Mouse (Mus musculus) urinary bladder, postnatal 25 days (tissue): Measurements from ENCODE around the gene Acbd4.

ENCODE experiments used
- DNase-seq: peaks from one replicate; pipeline ENCODE4 v3.0.0; 2022; ENCODE audit warnings: low spot score

Acbd4 gene

GRCm38 (mm10) chr11:103113771-103114170 lies 12.3 kb downstream of the Acbd4 start:
- DNase-seq: no peak

- no peak for DNase-seq
Measured at GRCm38 (mm10) chr11:103114270-103114943, 12.9 kb downstream of the Acbd4 start.

- peak; percentile 66 for DNase-seq
Measured at GRCm38 (mm10) chr11:103115163-103116007, 13.9 kb downstream of the Acbd4 start.

GRCm38 (mm10) chr11:103116008-103116818 lies 14.7 kb downstream of the Acbd4 start, which contains the start of gene Hexim1:
TSS of gene Hexim1 (plus strand) at chr11:103116231.
- peak; percentile 98 for DNase-seq

GRCm38 (mm10) chr11:103116959-103117590 lies 15.6 kb downstream of the Acbd4 start:
- DNase-seq: peak; percentile 68

- no peak for DNase-seq
Measured at GRCm38 (mm10) chr11:103117591-103118009, 16.1 kb downstream of the Acbd4 start.

GRCm38 (mm10) chr11:103118866-103119265 lies 17.4 kb downstream of the Acbd4 start:
- no peak for DNase-seq

- DNase-seq: no peak
Measured at GRCm38 (mm10) chr11:103119609-103120008, 18.1 kb downstream of the Acbd4 start.

GRCm38 (mm10) chr11:103120315-103120714 lies 18.8 kb downstream of the Acbd4 start:
- no peak for DNase-seq

GRCm38 (mm10) chr11:103131701-103132575 lies 30.5 kb downstream of the Acbd4 start, which contains the start of gene Hexim2:
TSS of gene Hexim2 (plus strand) at chr11:103132429.
- DNase-seq: peak; percentile 57

GRCm38 (mm10) chr11:103132576-103133455 lies 31.3 kb downstream of the Acbd4 start:
- peak; percentile 99 for DNase-seq

- no peak for DNase-seq
Measured at GRCm38 (mm10) chr11:103133456-103134185, 32.1 kb downstream of the Acbd4 start.

- DNase-seq: no peak
Measured at GRCm38 (mm10) chr11:103134221-103134620, 32.7 kb downstream of the Acbd4 start.

- DNase-seq: no peak
Measured at GRCm38 (mm10) chr11:103136039-103136577, 34.6 kb downstream of the Acbd4 start.

- DNase-seq: no peak
Measured at GRCm38 (mm10) chr11:103139951-103140762, 38.7 kb downstream of the Acbd4 start.

GRCm38 (mm10) chr11:103140763-103141100 lies 39.2 kb downstream of the Acbd4 start:
- no peak for DNase-seq

GRCm38 (mm10) chr11:103141101-103141943 lies 39.8 kb downstream of the Acbd4 start:
- peak; percentile 41 for DNase-seq
